Mouse (Mus musculus) cerebellum, postnatal 14 days (tissue): ENCODE data around the gene Pofut1.
"Not testable (repeated sequence)": the region's sequence is repeated elsewhere in the genome, so short reads cannot be mapped to it uniquely, and the experiment has no call there.

Experiments
- DNase-seq, 2 experiments: peaks; one replicate each; pipeline ENCODE4 v3.0.0; 2021; ENCODE audit warnings: mixed read lengths in 2 of 2

Pofut1 gene

GRCm38 (mm10) chr2:153239021-153239859, 2.1 kb upstream of the Pofut1 start:
- no peak for DNase-seq

- DNase-seq: no peak
Measured at GRCm38 (mm10) chr2:153239860-153240480, 1.4 kb upstream of the Pofut1 start.

- DNase-seq: peak in 1 of 2 experiments; percentile 31
Measured at GRCm38 (mm10) chr2:153240701-153241235, 565 bp upstream of the Pofut1 start.

GRCm38 (mm10) chr2:153242156-153242555, 823 bp downstream of the Pofut1 start:
- DNase-seq: no peak

GRCm38 (mm10) chr2:153249751-153250150, 8.4 kb downstream of the Pofut1 start:
- no peak for DNase-seq

GRCm38 (mm10) chr2:153256604-153257003, 15.3 kb downstream of the Pofut1 start:
- DNase-seq: no peak

GRCm38 (mm10) chr2:153259030-153259863, 17.9 kb downstream of the Pofut1 start:
- DNase-seq: no peak

- no peak for DNase-seq
Measured at GRCm38 (mm10) chr2:153259864-153260674, 18.7 kb downstream of the Pofut1 start.

- no peak for DNase-seq
Measured at GRCm38 (mm10) chr2:153263053-153263452, 21.7 kb downstream of the Pofut1 start.

- DNase-seq: no peak
Measured at GRCm38 (mm10) chr2:153267331-153267730, 26.0 kb downstream of the Pofut1 start.

- not testable (repeated sequence) for DNase-seq
Measured at GRCm38 (mm10) chr2:153270231-153270915, 29.0 kb downstream of the Pofut1 start.

GRCm38 (mm10) chr2:153274200-153274918, 33.0 kb downstream of the Pofut1 start:
- DNase-seq: not testable (repeated sequence)

- DNase-seq: no peak
Measured at GRCm38 (mm10) chr2:153274919-153275247, 33.5 kb downstream of the Pofut1 start.

- DNase-seq: not testable (repeated sequence)
Measured at GRCm38 (mm10) chr2:153275577-153275976, 34.2 kb downstream of the Pofut1 start.

- no peak for DNase-seq
Measured at GRCm38 (mm10) chr2:153276440-153276839, 35.1 kb downstream of the Pofut1 start.

- DNase-seq: not testable (repeated sequence)
Measured at GRCm38 (mm10) chr2:153276846-153277245, 35.5 kb downstream of the Pofut1 start.

GRCm38 (mm10) chr2:153278357-153278756, 37.0 kb downstream of the Pofut1 start:
- DNase-seq: no peak

GRCm38 (mm10) chr2:153283919-153284318, 42.6 kb downstream of the Pofut1 start:
- DNase-seq: no peak

- no peak for DNase-seq
Measured at GRCm38 (mm10) chr2:153286524-153286923, 45.2 kb downstream of the Pofut1 start.

GRCm38 (mm10) chr2:153287835-153288234, 46.5 kb downstream of the Pofut1 start:
- DNase-seq: peak; percentile 50 to 75
